Mouse (Mus musculus) stomach, postnatal 0 days (tissue): ENCODE results near the gene C9.

ENCODE experiments used
- CTCF ChIP-seq: IDR thresholded peaks from 2 replicates; pipeline ENCODE4 v1.5.1; 2016; ENCODE audit warnings: antibody characterized with exemption, low read depth, mild to moderate bottlenecking, moderate library complexity
- EP300 ChIP-seq: optimal IDR thresholded peaks from 2 replicates; pipeline ENCODE3; 2016; ENCODE audit warnings: antibody characterized with exemption

DNA sequence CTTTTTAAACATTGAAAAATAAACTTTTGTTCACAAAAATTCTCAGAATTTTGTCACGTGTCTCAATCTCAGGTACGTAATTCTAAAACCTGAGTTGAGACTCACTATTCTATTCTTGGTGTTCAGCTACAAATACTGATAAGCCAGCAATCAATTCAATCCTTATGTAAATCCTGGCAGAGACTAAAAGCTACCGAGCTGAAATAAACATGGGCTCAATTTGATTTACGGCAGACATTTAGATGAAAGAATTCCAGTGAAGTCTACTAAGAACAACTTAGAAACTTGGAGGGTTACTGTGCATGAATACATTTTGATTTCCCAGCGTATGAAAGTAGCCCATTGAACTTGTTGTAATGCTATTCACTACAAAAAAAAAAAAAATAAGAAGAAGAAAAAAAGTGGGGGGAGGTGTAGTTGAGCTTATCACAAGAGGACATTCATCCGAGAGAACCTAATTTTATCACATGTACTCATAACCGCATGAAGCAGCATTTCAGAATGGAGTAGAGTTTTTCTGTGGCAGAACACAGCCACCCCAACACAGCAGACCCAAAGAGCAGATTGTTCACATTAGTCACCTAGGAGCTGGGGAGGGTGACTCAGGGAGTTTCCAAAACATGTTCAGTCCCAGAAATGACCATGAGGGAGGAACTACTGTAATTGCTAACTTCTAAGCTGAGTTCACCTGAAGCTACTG lies 94.7 kb downstream of the C9 start:
- no peak for TF ChIP-seq EP300
- no peak for TF ChIP-seq CTCF
